Mouse (Mus musculus) activated CD4-positive, CD25-positive, alpha-beta regulatory T cell, adult 4 months (primary cell): ENCODE results near the gene Slc17a1. TPM values are rescaled to one million over a fixed set of nuclear protein-coding genes. Genes with fewer than 3 reads are reported as not detected.

ENCODE experiments used
- ATAC-seq: one replicate; pipeline ENCODE4 v1.8.0; 2017
- polyA plus RNA-seq, 2 experiments: library from polyadenylated mRNA; unstranded; fragments of 100-300 nt; shearing (Covaris generic); gene quantifications; one replicate each; pipeline ENCODE4 v1.2.1; 2017

Gene Slc17a1
- polyA plus RNA-seq, result not detected

- ATAC-seq, result no peak
Observed at GRCm38 (mm10) chr13:23867405-23867804, at the start of gene Slc17a1. Gene Slc17a1, plus strand, starts transcription at chr13:23867750.

GRCm38 (mm10) chr13:23820179-23820940 is 47.2 kb upstream of the Slc17a1 start:
- ATAC-seq, result no peak

- ATAC-seq, result no peak
Observed at GRCm38 (mm10) chr13:23822213-23822612, 45.3 kb upstream of the Slc17a1 start.

DNA sequence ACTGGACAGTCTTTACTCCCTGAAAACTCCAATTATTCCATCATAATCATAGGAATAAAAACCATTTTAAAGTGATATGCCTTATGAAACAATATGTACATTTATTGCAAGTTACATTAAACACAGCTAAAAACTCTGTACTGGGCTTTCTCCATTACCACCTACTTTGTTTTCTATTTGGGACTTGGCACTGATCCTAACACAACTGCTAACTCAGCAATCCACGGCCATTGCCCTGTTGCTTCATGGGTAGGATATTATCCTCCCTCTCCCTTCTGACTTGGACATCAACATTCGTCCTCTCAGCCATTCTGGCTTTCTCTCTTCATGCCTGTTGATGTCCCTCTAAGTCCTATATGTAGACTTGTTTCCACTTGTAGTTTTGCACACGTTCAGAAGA is 40.9 kb upstream of the Slc17a1 start:
- ATAC-seq, result no peak

DNA sequence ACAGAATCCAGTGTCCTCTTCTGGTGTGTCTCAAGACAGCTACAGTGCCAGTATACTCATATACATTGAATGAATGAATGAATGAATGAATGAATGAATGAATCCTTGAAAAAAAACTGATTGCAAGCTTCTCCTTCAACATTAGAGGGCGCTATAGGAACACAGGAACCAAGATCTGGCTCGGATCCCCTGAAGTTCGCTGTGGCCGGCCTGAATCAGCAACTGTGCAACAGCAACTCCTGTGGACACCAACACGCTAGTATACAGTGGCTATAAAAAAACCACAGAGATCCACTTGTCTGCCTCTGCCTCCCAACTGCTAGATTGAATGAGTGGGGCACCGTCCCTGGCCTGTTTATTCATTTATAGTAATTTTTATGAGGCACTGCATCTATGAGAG is 34.5 kb upstream of the Slc17a1 start:
- no peak for ATAC-seq

GRCm38 (mm10) chr13:23834836-23835235 is 32.7 kb upstream of the Slc17a1 start:
- no peak for ATAC-seq

DNA sequence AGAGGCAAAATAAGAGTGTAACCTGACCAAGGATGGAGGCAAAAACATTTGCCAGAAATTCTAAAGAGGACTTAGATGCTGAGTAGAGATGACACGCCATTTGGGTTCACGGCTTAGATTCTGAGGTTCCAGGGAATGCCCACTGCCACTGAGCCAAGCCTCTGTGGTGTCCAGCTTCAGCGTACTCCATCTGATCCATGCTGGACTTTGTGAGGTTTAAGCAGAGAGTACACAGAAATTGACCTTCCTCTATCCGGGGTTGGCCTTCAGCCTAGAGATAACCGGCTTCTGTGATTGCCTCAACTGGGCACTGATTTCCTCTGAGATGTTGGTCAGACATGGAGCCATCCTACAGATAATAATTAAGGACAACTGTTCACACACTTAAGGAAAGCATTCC is 30.9 kb upstream of the Slc17a1 start:
- no peak for ATAC-seq

DNA sequence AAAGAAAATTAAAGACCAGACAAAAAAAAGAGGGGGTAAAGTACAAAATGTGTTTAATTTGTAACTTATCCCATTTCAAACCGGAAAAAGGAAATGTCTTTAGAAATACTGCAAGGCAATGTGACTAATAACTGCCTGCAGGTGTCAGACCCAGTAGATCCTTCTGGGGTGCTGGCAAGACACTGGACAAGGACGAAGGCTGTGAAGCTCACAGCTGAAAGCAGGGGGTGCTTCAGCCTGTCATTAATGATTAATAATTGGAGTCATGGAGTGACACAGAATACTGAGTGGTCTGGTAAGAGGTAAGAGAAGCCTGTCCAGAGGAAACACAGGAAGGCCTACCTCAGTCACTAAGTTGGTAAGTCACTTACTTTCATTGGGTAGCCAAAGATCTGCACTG is 28.2 kb upstream of the Slc17a1 start, which contains the start of gene Slc17a3:
TSS of gene Slc17a3 (plus strand) at position 127 of the 400 bp plus-strand sequence.
- ATAC-seq, result no peak

GRCm38 (mm10) chr13:23845851-23846250 is 21.7 kb upstream of the Slc17a1 start:
- ATAC-seq, result no peak

- no peak for ATAC-seq
Observed at GRCm38 (mm10) chr13:23849299-23849698, 18.3 kb upstream of the Slc17a1 start.

GRCm38 (mm10) chr13:23856401-23856800 is 11.1 kb upstream of the Slc17a1 start:
- ATAC-seq, result no peak

- ATAC-seq, result no peak
Observed at GRCm38 (mm10) chr13:23861815-23862214, 5.7 kb upstream of the Slc17a1 start.

DNA sequence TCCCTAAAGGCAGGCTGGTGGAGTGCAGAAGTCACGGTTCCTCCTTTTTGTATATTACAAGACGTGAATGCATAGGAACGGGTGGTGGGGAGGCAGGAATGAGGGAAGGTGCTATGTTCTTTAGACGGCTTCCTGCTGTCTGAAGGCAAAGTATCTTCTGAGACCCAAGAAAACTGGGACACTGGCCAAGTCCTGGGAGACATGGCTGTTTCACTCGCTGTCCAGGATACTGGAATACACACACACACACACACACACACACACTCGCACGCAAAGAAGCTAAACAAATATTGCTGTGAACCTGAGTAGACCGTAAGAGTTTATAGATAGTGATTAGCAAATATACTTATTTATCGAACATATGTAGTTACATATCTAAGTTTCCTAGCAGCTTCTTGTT is 2.8 kb upstream of the Slc17a1 start:
- ATAC-seq, result no peak

GRCm38 (mm10) chr13:23866086-23866710 is 1.4 kb upstream of the Slc17a1 start:
- no peak for ATAC-seq

GRCm38 (mm10) chr13:23867000-23867399 is 550 bp upstream of the Slc17a1 start:
- no peak for ATAC-seq

DNA sequence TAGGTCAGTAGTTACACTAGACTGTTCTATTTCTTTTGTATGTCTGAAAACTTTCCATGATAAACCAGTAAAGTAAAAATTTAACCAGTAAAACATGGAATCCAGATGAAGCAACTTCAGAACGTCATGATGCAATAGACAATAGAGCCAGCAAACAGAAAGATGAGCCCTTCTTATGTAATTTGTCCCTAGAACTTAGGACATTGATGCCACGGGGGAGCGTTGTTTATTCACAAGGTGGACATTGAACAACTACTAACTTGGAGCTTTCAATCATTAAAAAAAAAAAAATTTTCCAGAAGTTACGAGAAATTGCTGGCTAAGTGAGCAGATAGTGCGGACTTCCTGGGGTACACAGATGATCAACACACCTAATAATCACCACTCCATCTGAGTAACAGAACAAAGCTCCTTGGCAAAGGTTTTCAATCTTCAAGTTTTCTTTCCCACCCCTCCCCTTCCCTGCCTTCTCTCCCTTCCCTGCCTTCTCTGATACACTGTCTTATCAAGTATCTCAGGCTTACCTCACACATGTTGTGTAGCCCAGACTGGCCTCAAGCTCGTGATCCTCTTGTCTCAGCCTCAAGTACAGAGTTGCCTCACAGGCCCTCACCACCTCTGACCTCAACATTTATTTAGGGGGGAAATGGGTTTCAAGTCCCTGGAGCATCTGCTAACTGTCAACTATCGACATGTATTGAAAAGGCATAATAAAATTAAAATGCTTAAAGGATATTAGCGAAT is 1.4 kb downstream of the Slc17a1 start:
- ATAC-seq, result no peak

DNA sequence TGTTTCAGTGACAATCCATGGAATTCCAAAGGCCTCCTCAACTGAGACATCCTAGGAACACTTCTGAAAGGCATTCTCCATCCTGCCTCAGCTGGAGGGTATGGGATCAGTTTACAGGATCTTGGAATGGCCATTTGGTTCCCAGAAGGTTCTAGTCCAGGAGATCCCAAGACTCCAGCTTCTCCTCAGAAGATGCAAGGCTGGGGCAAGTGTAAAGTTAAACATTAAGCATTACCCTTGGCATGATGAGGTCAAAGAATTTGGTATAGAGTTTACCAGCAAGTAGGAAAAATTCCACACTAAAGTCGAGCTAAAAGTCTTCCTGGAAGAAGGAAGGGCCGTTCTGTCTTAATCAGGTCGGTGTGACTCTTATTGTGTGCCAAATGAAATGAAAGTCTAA is 2.4 kb downstream of the Slc17a1 start:
- ATAC-seq, result no peak

DNA sequence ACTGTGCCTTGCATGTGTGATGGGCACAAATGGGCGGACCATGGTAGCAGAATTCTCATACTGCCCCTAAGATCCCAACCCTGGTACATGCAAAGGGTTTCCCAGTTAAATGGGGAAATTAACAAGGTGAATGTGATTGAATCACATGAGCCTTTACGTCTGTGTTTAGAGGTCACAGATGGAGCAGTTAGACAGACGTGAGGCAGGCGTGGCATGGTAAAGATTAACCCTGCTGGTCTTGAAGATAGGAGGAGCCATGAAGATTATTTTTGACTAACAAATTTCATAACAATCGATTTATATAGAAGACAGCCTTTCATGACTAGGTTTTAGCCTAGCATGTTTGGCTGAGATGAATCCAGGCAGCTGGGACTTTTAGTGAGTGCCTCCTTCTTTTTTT is 5.6 kb downstream of the Slc17a1 start:
- no peak for ATAC-seq

DNA sequence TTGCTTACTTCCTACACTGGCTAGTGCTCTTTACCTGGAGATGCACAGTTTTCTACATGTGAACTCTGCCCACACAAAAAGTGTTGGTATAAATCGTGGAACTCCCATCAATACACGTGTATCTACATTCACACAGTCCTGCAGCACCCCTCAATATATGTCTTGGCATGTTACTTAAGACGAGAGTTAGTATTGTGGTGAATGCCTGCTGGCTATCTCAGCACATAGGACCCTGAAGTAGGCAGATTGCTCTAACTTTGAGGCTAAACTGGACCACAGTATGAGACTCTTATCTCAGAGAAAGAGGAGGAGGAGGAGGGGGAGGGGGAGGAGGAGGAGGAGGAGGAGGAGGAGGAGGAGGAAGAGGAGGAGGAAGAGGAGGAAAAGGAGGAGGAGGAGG is 11.6 kb downstream of the Slc17a1 start:
- ATAC-seq, result no peak

DNA sequence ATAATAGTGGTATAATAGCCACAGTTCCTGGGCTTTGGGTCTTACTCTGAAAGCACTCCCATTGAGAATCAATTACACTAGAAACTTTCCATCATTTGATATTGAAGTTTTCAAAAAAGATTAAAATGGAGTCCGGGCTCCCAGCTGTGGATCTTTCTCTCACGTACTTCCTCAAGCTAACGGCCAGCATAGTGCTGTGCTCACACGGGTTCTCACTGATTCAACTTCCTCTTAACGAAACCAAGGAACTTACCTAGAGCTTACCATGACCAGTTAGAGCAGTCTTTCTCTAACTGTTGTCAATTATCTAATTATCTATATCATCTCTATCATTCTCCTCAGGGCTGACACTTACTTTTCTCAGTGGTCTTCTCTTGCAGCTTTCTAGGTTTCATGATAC is 12.1 kb downstream of the Slc17a1 start:
- no peak for ATAC-seq

DNA sequence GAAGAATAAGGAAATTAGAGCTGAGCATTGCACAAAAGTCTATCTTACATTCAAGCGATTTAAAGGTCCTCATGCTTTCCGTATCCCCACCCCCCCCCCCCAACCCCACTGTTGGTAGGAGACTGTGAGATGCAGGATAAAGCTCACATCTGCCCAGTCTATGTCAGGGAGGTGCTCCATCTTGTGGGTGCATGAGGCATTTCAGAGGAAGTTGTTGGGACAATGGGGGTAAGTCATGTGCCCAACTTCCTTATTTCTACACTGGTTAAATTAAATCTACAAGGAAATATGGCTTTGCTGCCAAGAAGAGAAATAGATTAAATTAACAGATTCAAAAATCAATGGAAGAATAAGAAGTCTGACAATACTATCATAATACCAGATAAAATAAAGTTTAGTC is 18.0 kb downstream of the Slc17a1 start:
- no peak for ATAC-seq

DNA sequence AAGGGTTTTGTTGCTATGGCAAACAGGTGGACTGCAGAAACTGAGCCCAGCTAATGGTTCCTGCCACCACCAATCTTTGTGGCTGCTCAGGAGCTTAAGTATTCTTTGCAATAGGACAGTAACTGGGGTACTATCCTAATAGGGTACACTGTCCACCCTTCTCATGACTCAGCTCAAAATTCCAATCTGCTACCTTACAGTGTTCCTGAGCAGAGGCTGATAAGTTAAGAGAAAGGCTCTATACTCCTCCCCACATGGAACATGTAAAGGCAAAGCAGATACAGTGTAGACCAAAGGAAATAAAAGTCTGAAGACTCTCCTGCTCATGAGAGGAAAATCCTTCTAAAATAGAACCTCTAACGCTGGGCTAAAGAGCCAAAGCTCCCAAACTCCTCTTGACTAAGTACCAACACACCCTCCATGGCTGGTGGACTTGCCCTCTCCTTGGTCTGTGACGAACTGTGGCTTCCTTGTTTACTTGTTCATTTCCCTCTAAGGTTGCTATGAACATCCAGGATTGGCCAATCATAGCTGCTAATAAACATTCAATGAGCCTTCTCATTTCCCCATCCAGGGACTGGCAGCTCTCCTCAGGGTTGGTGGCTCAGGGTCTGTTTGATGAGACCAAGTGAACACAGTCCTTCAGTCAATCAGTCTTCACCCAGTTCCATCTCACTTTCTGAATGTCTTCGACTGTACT is 19.6 kb downstream of the Slc17a1 start:
- ATAC-seq, result no peak

DNA sequence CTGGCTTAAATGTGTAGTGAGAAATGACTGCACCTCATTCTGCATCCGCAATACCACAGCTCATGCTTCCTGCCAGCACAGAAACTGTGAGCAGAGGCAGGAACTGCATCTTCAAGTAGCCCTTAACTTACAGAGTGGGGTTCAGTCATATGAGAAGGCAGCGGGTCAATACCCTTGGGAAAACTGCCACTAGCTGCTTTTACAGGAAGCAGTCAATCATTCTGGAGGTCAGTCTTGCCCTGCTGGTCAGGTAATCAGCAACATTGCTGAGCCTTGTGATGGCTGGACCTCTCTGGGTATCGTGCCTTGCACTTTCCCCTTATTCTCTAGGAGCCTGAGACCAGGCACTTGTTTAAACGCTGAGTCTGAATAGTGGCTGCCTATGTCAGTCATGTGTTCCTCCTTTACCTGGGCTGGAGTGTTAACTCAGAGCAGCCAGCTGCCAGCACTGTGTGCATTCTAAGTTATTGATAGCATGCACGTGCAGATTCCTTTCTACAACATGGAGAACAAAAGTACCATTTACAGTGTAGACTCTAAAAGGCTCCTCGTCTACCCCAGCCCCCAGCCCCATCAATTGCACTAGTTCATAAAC is 21.6 kb downstream of the Slc17a1 start:
- ATAC-seq, result no peak
